Mouse (Mus musculus): ENCODE results near the gene Slc30a7.

- no peak for TF ChIP-seq POLR2A (IDR thresholded peaks at IDR 0.05; ENCODE audit: control insufficient read depth, low read depth, low read length)
- no peak for TF ChIP-seq CTCF (IDR thresholded peaks at IDR 0.05; ENCODE audit: control insufficient read depth, insufficient read depth, insufficient replicate concordance, low read depth, low read length)
Measured at GRCm38 (mm10) chr3:116018606-116019005, 11.4 kb upstream of the Slc30a7 start.
